Mouse (Mus musculus): ENCODE measurements around the gene Ifngr1.

GRCm38 (mm10) chr10:19639630-19640029 is 47.9 kb downstream of the Ifngr1 start:
- TF ChIP-seq CTCF (IDR thresholded peaks at IDR 0.05; ENCODE audit: low read depth) (no peak), EP300 (IDR thresholded peaks at IDR 0.05; ENCODE audit: low read depth) (no peak)

Measured in heart, postnatal 0 days (tissue).